Mouse (Mus musculus) lung, adult 18-20 months (tissue): ENCODE measurements at regions not wholly inside any gene's neighbourhood (a gene's known extent, or its start where the extent isn't known, plus 50 kb on each side); places are given as distances from the start of the nearest gene placed in this dataset.

Source experiments
- DNase-seq, 2 experiments: peaks; one replicate each; pipeline ENCODE4 v3.0.0; 2022; ENCODE audit warnings: mixed read lengths in 2 of 2

DNA sequence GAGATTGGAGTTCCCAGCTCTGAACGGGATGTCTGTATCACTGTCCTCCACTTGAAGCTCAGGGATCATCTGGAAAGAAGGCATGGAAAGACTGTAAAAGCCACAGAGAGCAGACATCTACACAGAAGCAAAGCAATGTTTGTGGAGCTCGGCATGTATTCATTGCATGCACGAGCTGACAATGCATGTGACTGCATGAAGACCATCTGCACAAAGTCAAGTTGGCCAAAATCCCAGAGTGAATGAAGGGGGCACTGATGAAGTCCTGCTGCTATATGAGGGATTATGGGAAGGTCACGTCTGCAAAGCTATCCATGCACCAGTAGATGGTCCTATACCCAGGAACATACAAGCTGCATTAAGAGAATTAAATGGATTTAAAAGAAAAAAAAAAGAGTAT lies 317.6 kb upstream of the Sox9 start:
- DNase-seq: no peak

DNA sequence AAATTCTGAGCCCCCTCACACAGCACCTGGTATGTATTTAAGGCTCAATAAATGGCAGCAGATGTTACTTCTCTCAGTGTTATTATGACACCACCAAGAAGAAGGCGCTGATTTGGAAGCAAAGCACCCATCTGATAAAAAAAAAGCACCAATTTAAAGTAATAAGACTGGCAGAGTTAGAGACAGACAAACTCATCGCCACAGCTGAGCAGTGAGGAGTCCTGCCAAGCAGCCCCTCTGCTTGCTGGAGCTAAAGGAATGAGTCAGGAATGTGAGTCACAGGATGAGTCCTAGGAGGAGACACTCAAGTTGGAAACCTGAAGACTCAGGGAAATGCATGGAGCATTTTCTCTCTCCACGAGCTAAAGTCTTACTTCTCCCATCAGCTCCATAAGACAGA lies 311.7 kb upstream of the Sox9 start:
- DNase-seq: no peak

DNA sequence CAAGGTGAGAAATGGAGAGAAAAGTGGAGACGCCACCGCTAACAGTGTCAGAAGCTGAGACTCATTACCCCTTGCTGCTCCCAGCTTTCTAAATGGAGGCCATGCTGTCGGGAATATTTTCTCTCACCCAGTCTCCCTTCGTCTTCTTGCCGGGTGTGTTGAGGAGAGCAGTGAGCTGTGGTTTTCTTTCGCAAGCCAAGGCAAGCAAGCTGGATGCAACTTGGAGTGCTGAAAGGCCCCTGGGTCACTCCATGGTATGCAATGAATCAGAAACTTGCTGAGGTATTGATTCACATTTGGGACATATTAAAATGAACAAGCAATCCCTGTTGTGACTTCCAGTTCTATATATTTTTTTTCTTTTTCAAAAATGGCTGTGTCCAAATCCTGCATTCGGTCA lies 308.8 kb upstream of the Sox9 start:
- DNase-seq: no peak

DNA sequence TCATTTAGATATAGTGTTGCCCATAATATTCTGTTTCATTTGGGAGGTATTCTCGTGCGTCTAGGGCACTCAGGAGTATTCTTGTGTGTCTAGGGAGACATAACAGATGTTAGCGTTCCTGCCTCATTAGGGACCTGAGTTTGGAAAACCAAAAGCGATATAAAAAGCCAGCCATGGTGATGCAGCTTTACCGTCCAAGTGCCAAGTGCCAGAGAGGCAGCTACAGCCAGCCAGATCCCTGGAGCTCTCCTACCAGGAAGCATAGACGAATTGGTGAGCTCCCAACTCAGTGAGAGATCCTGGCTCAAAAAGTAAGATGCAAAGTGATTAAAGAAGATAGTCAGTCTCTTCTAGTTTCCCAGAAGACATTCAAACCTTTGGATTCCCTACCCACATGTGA lies 308.3 kb upstream of the Sox9 start:
- no peak for DNase-seq

DNA sequence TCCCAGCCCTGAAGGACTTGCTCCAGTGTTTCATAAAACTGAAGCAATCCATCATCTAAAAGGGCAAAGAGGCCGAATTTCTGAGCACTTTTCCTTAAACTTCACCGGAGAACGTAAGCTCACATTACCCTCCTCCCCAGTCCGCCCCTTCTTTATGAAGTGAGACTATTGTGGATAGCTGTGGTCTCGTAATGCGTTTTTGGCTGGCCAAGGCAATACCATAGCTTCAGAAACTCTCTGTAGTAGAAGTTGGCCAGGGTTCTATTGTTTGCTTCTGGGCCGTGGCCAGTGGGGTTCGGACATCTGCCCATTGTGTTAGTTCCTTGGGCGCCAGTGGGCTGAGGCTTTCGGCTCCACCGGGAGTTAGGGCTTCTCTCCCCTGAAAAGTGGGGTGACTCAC lies 301.7 kb upstream of the Sox9 start:
- no peak for DNase-seq

DNA sequence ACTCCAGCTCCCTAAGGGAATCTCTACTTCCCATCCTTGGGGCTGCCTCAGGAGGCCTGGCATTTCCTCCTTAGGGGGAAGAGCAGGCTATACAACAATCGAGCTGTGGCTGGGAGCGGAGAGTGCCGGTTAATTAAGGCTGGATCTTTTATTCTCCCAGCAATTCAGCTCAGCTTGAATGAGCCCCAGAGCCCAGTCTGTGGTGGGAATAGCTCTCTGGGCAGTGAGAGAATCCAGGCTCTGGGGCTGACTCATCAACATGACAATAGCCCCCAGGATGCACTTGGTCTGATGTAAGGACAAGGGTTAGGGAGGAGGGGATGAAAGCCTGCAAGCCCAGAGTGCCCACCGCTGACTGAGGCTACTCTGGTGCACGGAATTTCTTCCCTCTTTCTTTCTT lies 280.2 kb upstream of the Sox9 start:
- no peak for DNase-seq

DNA sequence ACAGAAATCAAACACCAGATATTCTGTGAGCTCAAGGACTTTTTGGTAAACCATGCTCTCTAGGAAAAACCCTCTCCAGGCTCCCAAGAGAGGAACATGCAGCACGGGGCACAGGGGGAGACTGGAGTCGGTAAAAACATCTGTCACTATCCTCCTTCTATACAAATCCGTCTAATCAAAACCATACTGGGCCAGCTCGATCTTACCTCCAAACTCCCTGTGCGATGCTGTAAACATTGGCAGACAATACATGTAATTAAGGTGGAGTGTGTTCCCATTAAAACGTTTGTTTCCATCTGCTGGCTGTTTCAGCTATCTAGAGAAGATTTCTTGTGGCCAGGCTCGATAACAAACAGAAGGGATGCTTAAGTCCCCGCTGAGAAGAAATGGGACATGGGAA lies 262.9 kb upstream of the Sox9 start:
- no peak for DNase-seq

DNA sequence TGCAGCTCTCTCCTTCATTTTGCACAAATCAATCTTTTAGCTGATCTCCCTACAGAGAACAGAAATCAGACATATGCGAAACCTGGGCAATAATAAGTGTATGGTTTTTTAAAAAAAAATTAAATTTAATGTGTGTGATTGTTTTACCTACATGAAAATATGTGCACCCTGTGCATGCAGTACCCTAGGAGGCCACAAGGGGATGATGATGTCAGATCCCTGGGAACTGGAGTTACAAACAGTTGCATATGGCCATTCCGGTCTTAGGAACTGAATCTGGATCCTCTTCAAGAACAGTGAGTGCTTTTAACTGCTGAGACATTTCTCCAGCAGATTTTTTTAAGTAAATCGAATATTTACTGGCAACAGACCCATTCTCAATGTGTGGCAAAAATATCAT lies 257.0 kb upstream of the Sox9 start:
- no peak for DNase-seq

DNA sequence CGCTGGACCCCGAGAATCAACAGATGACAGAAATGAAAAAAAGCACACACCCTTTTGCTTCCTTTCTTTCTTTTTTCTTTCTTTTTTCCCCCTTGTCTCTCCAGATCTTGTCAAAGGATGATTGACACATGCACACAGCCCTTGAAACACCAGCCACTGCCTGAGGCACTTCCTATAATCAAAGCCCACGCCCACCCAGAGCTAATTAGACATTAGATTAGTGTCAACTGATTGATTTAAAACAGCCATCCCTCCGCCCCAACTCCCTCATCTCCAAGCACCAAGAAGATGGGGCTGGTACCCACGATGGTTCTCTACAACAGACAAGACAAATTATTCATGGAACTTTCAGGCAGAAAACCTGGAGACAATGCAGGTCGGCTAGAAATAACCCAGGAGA lies 239.5 kb upstream of the Sox9 start:
- no peak for DNase-seq

DNA sequence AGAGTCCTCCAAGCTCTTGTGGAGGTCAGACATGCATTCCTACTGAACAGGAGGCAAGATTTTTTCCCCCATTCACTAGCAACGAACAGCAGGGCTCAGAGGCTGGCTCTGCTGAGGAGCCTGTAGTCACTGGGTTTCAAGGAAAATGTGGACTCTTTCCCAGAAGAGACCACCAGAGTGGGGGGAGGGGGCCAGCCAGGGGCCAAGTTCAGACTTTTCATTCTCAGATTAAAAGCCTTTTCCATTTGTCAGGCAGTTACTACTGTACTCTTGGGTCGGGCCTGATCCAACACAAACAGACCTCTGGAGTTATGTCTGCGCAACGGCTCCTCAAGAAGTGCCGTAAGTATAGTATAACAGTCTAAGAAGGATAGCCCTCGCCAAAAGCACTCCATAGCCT lies 238.6 kb upstream of the Sox9 start:
- DNase-seq: no peak

DNA sequence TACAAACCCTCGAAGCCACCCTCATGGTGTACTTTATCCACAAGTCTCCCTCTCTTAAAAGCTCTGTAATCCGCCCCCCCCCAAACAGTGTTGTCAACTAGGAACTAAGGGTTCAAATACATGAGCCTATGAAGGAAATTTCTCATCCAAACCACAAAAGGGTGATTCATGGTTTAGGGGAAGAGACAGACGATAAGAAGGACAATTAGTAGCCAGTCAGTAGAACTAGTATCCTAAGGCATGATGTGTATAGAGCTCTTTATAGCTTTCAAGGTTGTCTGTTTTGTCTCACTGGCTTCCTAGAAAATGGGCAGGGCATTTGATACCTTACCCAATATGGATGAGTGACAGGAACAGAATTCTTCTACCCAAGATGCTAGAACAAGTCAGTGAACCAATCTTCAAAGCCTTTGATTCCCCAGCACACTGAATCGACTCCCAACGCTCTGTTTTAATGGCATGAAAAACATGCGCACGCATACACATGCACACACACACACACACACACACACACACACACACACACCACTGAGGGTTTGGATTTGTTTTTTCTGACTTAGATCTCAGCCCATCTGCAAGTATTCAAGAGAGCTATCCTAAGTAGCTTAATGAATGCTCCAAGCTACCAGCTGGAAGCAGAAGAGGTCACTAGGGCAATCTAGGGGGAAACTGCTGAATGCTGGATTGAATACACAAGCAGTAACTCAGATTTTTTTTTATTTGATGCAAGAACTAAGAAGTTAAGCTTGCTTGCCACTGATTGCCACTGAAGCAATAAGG lies 236.6 kb upstream of the Sox9 start:
- DNase-seq: no peak

DNA sequence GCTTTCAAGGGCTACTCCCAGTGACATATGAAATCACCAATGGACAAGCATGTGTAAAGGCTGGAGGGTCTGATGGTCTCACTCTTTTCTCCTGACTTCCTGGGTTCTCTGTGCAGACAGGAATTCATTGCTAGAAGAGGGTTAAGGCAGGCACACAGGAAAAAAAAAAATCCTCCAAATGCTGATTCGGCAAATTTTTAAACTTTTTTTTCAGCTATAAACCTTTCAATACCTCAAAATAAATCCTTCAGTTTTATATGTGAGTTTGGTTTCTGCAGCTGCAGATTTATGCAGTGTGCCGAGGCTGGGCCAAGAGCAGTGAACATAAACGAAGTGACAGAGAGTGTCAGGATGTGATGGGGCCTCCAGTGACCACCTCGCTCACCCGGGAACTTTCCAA lies 235.9 kb upstream of the Sox9 start:
- DNase-seq: no peak

DNA sequence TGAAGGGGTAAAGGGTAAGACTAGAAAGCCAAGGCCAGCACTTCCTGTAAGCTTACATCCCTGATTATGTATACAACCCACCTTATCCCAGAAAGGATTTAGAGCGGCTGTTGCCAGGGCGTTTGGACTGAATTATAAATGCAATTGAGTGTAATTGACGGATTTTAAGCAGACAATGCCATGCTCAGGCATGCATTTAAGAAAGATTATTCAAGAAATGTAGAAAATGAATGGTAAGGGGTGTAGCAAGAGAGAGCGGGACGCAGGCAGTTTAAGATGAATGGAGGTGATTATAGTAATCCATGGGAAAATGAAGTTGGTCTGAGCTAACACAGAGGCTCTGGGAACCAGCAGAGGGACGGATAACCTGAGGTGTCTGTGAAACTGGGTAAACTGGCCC lies 229.2 kb upstream of the Sox9 start:
- no peak for DNase-seq

DNA sequence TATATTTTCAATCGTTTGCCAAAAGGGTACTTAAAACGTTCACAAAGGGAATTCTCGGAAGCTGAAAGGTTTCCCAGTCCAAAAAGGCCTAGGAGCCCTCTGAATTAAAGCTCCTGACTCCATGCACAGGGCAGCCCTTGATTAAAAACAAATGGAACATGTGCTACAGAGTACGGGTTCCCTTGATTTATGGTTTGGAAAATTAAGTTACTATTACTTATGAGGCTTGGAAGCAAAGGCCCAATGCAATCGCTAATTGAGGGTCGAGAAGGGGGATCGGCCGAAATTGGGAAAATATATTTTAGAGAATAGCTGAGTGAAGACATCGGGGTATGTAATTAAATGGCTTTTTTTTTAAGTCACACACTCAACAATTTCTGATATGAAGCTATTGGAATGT lies 219.0 kb upstream of the Sox9 start:
- DNase-seq: no peak

DNA sequence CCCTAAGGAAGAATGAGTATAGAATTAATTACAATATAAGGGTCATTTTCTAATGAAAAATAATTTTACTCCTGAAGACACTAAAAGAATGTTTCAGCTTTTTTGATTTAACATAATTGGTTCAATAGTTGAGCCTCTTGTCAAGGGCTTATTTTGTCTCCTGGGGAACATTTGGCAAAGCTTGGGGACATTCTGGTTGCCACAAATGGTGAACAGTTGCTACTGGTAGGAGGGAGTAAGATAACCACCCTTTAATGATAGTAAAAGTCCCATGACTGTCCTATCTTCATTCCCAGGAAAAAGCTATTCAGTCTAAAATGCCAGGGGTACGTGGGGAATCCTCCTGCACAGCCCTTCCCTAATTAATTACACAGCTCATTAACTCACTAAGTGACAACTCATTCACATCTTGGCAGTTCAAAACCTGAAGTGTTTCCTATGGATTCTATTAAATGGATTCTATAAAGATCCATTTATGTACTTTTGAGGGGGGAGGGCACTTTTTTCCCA lies 217.3 kb upstream of the Sox9 start:
- DNase-seq: no peak

DNA sequence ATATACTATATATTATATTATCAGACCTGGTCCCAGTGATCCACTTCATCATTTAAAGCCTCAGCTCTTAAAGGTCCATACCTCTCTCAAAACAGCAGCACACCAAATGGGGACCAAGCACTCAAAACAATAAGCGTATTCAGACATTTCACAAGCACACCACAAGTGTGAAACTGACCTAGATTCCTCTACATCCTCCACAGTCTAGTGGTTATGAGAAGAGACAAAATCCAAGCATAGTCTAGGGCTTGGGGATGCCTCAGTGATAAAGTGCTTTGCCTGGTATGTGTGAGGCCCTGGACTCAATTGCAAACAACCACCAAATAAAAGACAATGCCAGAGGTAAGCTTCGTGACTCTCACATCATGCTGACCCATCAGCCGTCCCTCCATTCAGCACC lies 216.0 kb upstream of the Sox9 start:
- DNase-seq: no peak

DNA sequence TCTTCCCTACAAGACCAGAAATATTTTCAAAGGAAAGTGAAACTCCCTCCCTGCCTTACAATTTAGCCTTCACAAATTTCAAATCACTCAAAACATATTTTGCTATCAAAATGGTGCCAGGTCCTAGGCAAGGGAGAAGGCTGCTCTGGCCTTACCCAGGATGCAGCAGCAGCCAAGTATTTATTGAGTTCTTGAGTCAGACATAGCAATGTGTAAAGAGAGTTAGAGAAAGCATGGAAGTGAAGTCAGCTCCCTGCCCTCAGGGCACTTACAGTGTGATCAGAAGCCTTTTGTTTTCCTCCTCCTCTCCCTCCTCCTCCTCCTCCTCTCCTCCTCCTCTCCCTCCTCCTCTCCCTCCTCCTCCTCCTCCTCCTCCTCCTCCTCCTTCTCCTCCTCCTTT lies 194.6 kb upstream of the Sox9 start:
- no peak for DNase-seq

DNA sequence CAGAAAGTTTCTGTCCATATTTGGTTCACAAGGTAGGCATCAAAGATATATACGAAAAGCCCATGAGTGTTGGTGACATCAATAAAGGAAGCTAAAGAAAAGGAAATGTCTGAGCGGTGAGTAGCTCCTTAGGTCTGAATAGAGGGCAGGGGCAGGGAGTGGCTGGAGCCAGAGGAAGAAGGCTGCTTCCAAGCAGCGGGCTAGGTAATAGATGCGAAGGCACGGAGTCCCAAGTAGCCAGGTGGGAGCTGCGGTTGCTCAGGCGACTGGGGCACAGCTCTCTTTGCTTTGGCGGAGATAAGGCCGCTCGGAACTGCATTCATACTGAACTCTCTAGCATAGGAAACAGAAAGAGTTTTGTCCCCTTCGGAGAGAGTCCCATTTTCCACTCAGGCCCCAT lies 193.9 kb upstream of the Sox9 start:
- DNase-seq: no peak

DNA sequence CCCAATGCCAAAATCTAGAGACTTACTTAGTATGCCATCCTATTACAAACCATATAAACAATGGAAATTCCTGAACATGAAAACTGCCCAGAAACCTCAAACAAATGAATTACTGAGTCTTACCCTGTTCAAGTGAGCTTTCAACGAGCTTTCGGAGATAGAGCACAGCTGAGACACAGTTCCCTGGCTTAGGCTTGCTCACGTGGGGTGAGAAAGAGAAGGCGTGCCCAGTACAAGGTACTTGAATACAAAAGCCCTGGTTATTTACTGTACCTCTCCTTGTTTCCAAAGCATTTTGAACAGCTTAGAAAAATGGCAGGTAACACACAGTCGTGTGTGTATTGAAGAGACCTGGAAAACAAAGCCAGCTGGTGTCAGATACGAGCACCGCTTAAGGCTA lies 191.8 kb upstream of the Sox9 start:
- DNase-seq: peak; percentile 18 to 21

DNA sequence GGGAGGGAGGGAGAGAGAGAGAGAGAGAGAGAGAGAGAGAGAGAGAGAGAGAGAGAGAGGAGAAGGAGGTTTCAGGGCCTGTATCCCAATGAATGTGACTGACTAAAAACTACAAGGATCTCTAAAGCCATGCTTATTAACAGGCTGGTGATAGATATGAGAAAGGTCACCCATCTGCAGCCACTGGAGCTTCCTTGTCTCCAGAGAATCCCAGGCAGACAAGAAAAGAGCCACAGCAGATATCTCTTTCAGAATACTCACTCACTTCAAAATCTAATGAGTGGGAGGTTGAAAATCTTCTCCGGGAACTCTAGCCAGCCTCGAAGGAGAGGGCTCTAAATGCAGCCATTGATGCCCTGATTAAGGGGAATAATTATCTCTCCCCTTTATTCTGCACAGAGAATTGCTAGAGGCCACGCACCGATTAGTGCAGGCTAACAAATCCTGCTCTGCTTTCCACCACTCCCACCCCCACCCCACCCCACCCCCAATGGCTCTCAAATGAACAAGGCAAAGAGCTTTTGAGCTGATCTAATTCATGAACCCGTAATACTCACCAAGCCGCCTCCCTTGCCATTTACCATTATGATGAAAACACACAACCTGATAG lies 189.5 kb upstream of the Sox9 start:
- no peak for DNase-seq

DNA sequence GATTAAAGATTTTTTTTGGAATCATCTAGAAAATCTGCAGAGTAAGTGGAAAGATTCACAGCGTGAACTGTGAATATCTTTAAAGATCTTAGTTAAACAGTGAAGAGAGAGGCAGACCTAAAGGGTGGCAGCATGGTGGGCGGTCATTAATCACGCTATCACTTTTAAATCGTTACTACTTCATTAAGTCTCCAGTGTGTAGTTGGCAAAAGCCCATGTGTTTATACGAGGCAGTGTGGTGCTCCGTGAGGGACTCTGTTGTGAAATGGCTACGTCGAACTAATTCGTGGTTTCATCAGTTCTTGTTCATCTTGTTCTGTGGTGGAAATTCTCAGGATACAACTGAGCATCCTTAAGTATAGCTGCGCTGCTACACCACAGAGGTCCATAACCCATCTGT lies 188.2 kb upstream of the Sox9 start:
- DNase-seq: no peak

DNA sequence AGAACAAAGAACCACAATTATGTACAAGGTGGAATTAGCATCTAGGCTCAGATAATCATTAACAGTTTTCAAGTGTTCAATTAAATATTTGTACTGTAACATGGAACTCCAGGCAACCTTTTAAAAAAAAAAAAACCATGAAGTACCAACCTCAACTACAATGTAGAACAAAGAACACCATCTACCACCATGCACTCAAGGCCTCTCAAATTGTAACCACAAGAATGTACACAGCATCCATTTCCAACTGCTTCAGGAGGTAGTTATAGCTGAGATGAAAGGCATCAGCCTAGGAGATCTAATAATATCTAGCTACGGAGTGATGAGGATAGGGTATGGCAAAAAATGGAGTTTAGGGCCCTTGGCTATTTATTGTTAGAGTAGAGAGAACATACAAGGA lies 174.7 kb upstream of the Sox9 start:
- peak in 1 of 2 experiments; percentile 32 for DNase-seq

DNA sequence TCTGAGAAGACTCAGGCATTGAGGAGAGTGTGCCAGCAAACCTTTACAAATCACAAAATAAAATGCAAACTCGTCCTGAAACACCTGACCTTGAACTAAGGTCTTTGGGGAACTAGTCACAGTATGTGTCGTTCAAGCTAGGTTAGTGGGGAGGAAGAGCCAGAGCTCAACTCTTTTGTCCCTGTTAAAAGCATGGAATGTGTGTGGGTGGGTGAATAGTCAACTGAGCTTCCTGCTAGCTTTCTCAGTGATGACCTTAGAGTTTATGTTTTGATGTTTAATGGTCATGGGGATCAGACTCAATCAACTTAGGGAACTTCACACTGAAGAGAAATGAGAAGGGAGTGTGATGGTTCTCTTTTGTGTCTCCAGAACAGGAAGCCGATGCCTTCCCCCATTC lies 172.7 kb upstream of the Sox9 start:
- DNase-seq: no peak

DNA sequence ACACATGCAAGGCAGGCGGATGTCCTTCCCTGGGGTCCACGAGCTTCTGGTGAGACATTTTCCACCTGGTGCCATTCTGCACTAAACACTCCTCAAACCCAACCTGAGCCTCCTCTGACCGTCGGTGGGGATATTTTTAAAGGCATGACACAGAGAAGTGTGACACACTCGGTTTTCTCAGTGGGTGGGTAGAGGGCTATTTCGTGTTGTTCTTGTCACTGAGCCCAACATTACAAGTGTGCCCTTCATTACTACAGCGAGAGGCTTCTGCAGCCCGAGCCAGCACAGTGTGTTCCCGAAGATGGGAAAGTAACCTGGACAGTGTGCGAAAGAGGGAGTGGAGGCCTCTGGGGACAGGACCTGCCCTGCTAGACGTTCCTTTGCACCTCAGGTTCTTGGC lies 171.0 kb upstream of the Sox9 start:
- DNase-seq: no peak

DNA sequence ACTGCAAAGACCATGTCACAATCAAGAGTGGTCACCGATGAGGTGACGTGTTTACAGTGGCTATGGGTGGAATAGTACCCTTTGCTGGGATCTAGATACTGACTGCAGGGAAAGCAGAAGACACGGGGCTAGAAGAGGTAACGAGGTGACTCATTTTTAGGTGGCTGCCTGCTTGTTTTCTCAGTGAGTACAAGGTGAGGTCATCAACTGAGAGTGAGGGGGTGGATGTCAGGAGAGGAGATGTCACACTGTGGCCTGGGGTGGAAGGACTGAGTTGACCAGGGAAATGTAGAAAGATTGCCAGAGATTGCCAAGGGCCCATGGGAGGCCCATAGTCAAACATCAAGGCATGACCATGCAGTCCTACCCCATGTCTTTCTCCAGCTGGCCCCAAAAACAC lies 166.4 kb upstream of the Sox9 start:
- no peak for DNase-seq
